Mouse (Mus musculus) right cerebral cortex, postnatal 10 days (tissue): ENCODE measurements around the gene Ube2o.
A peak's percentile ranks its signal among the peaks of the same experiment; 100 is the strongest.

Experiments
- DNase-seq, 2 experiments: peaks; one replicate each; pipeline ENCODE4 v3.0.0; 2021; ENCODE audit warnings: low spot score in 2 of 2

The Ube2o gene

GRCm38 (mm10) chr11:116581376-116581814 is at the start of gene Ube2o:
TSS of gene Ube2o (minus strand) at chr11:116581447.
- DNase-seq: peak; percentile 92

- no peak for DNase-seq
These were observed 49.1 kb upstream of the Ube2o start for GRCm38 (mm10) chr11:116630171-116630965.

- DNase-seq: no peak
These were observed 48.2 kb upstream of the Ube2o start for GRCm38 (mm10) chr11:116629472-116629871.

DNA sequence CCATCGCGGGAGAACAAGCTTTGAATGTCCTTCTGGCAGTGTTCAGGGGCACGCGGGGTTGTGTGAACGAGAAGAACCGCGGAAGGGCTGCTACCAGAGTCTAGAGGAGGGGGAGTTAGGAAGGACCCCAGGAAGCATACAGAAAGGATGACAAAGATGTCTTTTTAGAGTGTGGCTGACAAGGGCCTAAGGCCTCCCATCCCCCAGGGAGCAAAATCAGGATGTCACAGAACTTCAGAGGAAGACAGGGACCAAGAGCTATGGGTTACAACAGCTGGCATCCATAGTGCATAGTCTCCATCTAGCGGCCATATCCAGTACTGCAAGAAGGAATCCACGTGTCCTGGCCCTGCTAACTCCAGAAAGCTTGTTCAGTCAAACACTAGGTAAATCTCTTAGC is 47.5 kb upstream of the Ube2o start:
- peak; percentile 90 to 93 for DNase-seq

DNA sequence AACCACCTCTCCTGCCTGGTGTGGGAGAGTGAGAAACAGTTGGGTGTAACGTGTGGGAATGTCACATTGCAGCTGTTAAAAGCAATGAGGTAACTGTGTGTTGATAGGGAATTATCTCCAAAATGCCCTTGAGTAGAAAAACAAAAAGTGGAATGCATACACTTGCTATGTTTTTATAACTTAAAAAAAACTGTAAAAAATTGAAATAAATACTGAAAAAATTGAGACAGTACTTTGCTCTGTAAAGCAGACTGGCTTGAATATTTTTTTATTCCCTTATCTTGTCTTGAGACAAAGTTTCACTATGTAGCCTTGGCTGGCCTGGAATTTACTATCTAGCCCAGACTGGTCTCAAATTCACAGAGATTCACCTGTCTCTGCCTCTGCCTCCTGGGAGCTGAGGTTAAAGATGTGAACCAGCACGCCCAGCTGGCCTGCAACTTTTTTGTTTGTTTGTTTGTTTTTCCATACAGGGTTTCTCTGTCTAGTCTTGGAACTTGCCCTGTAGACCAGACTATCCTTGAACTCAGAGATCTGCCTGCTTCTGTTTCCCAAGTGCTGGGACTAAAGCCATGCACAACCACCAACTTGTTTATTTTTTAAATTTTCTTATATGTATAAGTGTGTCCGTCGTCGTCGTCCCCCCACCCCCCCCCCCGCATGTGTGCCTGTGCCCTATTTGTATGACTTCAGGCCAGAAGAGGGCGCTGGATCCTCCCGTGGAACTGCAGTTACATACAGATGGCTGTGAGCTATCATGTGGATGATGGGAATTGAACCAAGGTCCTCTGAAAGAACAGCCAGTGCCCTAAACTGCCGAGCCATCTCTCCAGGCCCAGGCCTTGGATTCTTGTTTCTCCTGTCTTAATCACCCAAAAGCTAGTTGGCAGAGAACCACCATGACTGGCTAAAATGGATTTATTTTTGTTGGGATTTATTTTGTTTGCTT is 46.1 kb upstream of the Ube2o start:
- no peak for DNase-seq

- DNase-seq: no peak
These were observed 45.2 kb upstream of the Ube2o start, which contains the start of gene Rhbdf2 for GRCm38 (mm10) chr11:116626299-116627071. TSS of gene Rhbdf2 (minus strand) at chr11:116627019.

GRCm38 (mm10) chr11:116625081-116626000 is 44.1 kb upstream of the Ube2o start:
- peak in 1 of 2 experiments; percentile 49 for DNase-seq

DNA sequence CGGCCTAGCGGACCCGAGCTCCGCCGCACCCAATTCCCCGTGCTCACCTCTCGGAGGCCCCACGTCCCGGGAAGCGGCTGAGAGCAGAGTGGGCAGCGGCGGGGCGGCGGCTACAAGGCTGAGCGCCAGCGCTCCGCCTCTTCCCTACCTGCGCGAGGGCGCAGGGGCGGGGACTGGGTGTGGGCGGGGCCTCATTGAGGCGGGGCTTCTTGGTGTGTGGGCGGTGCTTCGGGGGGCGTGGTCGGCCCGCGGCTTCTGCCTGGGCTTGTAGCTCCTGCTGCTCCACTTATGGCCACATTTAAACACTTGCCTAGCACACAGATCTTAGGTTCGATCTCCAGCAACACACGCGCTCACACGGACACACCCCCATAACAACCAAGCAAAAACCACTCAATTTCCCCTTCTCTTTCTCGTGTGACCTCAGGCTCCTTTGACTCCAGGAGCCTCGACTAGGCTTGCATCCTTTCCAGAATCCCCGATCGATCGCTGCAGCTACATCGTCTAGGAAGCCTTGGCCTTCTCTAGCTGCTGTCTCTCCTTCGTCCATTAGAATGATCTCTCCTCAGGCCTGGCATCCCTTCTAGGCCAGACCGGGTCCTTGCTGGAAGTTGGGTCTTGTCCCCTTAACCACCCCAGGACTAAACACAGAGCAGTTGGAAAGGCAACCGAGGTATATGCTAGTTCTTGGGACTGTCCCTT is 43.0 kb upstream of the Ube2o start:
- peak in 1 of 2 experiments; percentile 47 for DNase-seq

DNA sequence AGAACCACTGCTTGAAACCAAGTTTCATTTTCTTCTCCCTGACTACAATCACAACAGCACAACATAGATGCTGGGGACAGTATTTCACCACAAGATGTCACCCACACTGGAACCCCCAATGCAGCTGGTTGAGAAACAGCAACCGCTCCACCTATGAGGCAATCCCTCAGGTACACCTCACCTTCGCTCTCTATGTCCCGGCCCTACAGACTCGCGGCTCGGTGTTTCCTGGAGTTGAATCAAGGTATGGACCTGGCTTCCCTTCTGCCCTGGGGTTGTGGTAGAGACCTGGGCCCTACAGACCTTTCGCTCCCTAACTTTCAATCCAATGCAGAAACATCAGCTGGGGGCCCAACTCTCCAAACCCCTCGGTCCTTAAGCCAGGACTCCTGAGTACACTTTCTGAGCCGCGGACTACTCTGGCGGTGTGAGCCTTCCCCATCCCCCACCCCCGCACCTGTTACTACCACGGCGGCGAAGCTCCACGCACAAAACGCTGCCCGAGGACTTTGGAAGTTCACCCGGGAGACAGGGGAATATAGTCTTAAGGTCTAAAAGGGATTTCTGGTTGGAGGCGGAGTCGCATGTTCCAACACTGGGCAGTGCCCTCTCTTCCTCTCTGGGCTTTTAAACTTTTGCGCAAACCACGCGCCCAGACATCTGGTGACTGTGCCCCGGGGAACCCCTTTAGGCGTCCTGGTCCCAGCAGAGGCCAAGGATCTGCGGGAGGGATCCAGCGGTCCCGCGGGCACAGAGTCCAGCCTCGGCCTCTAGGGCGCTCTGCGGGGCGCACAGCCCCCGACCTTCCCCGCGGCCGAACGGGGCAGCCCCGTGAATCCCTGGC is 42.3 kb upstream of the Ube2o start:
- no peak for DNase-seq

- peak; percentile 64 for DNase-seq
These were observed 40.0 kb upstream of the Ube2o start for GRCm38 (mm10) chr11:116621258-116621704.

DNA sequence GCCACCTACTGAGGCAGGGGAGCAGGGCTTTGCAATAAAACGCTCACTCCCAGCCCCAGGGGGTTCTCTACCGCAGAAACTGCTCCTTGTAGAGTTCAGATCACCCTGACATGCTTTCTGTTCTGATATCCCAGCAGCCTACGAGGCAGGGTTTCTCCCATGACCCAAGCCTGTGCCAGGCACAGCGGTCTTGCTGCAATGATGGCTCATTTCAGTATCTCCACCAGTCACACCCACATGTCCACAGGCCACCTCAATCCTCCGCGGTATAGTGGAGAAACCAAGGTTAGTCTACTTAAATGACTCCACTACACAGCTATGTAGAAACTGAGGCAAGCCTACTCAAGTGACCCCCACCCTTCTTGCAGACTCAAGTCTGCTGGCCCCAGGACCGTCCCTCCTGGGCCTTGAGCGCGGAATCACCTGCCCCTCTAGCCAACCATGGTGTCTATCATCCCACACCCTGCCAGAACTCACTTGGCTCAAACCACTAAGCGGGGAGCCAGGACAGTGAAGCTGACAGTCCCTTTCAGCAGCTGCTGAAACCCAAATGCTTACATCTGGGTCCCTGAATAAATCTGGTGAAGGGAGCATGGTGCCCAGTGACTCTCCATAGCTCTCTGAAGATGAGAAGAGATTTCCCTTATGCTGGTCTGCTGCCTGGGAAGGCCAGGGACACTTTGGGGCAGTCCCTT is 39.5 kb upstream of the Ube2o start:
- DNase-seq: no peak

GRCm38 (mm10) chr11:116620073-116620472 is 38.8 kb upstream of the Ube2o start:
- DNase-seq: no peak

GRCm38 (mm10) chr11:116619561-116619960 is 38.3 kb upstream of the Ube2o start:
- no peak for DNase-seq

DNA sequence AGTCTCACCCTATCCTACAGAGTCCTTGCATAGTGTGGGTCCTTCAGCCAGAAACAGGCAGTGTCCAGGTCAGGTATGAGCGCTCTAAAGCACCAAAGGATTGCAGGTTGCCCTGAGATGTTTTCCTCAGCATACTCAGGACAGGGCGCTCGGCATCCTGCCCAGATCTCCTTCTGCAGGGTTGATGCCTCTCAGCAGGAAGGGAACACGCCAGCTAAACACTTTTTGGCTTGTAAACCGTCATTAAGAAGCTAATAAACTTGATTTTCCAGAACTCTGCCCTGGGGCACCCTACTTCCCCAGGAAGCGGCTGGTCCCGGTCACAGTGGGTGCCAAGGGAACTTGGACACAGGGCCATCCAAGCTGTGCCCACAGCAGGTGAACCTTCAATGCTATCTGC is 37.9 kb upstream of the Ube2o start:
- no peak for DNase-seq

- no peak for DNase-seq
These were observed 37.4 kb upstream of the Ube2o start for GRCm38 (mm10) chr11:116618666-116619065.

DNA sequence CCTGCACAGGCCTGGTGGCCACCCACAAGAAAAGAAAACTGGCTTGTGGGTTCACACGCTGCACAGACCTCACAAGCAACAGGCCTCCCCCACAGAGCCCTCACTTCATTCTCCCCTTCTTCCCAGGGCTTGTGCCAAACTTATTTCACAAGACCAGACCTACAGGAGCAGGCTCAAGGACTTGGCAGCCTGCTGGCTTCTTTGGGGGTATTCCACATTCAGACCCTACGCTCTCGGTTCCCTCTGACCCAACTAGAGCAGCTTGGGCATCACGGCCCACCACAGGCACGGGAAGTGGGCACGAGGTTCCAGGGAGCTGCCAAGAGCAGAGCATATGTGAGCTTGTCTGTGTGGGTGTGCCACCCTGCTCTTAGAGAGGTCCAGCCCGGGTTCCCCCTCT is 36.4 kb upstream of the Ube2o start:
- no peak for DNase-seq

DNA sequence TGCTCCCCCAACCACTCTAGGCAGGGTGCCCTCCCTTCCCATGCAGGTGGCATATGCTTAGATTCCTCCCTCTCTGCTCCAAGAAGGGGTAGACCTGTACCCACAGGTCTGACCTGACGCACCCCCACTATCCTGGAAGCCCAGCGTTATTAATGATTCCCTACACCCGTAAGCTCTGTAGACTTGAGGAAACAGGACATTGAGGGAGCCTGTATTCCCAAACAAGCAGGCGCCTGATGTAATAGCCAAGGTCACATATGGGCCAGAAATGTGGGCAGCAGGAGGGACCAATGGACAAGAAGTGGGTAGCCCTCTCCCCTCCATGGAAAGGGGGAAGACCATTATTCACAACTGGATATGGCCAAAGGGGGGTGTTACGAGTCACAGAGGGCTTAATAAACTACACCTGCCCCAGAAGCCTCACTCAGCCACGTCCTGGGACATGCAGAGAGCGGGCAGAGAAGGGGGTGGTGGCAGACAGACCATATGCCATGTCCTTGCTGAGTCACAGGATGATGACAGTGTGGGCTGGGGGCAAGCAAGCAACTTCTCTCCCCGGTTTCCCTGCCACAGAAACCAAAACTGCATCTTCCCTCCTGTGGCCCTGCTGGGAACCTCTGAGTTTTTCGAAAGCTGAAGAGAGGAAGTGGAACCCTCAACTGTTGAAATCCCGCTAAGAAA is 35.3 kb upstream of the Ube2o start:
- DNase-seq: no peak
